Mouse (Mus musculus): ENCODE results near the gene Ankrd13b.
A peak's percentile ranks its signal among the peaks of the same experiment; 100 is the strongest.

Gene Ankrd13b

DNA sequence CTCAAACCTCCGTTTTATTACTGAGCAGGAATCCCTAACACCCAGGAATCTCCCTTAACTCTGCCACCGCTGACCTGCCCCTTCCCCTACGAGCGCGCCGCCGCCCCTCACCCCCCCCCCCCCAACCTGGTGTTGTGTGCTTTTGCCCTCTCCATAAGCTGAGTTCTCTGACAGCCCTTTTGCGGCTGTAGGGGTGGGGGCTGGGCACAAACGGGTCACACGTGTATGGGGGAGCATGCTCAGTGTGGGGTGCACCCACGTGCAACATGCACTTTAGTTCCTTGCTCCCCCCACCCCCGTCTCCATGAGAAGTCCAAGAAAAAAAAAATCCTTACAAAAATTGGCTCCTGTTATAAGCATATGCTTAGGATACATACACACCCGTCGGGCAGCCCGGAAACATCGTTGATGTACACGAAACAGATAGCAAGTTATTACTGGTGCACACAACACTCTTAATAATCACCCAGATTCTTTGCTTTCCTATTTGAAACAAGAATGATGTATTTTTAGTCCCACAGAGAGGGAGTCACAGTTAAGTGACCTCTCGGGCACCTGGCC is 2.9 kb upstream of the Ankrd13b start:
- DNase-seq (ENCODE audit: low spot score in 2 of 2), result peak in 1 of 2 experiments; percentile 64

DNA sequence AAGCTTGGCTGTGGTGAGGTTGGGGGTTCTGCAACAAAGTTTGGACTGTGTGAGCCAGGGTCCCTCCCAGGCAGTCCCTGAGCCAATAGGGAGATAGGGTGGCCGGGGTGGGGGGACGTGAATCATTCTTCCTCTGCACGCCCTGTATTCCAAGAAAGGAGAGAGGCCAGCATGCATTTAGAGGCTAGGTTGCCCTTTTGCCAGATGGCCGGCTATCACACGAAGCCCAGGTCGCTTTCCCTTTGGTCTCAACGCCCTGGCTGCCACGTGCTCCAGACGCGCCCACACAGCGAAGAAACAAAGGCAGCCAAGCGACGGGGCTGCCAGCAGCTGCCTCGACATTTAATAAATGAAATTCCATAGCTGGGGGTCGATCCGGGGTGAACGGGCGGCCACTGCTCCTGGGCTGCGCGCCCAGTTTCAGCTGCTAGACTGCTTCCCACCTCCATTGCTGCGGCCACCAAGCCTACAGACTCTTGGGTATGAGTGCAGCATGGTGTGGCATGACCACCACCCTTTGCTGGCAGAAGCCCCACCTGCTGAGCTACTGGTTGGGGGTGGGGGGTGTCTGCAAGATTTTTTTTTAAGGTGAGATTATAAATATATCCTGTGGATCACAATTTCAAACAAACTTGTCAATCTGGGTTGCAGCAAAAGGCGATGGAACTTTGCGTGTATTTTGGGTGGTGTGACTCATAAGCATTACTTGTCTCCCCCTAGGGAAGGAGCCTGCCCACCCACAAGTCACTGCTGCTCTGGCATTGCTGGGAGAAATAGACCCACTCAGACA is 2.2 kb upstream of the Ankrd13b start:
- peak in 1 of 2 experiments; percentile 75 for DNase-seq (ENCODE audit: low spot score in 2 of 2)

DNA sequence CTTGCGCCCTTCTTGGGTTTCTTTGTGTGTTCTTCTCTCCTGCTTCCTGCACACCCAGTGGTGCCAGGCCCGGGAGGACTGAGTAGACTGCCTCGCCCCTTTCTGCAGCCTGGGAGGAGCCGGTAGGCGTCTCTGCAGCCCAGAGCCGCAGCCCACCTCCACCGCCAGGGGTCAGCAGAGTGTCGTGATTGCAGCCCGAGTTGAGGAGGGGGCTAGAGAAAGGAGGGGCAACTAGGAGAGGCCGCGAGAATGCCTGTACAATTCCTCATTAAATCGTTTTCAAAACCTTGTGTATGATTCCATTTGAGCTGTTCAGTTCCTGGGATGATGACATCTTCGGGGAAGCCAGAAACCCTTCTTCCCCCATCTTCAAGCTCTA is 1.6 kb upstream of the Ankrd13b start:
- peak in 1 of 2 experiments; percentile 86 for DNase-seq (ENCODE audit: low spot score in 2 of 2)

DNA sequence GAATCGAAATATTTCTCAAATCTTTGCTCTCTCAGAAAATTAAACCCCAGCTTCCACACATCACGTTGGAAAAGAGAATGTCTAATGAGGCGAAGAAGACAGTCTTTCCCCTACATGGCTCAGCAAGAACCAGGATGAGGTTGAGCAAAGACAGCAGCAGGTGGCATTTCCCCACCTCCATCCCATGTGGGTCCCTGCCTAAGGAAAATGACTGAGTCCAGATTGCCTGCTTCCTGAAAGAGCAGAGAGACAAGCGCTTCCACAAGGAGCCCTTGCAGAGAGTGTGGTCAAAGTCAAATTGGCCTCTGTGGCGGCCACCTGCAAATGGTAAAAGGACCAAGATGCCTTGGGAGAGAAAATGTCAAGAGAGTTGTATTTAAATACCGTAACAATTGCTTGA is 973 bp upstream of the Ankrd13b start:
- DNase-seq (ENCODE audit: low spot score in 2 of 2), result no peak

DNA sequence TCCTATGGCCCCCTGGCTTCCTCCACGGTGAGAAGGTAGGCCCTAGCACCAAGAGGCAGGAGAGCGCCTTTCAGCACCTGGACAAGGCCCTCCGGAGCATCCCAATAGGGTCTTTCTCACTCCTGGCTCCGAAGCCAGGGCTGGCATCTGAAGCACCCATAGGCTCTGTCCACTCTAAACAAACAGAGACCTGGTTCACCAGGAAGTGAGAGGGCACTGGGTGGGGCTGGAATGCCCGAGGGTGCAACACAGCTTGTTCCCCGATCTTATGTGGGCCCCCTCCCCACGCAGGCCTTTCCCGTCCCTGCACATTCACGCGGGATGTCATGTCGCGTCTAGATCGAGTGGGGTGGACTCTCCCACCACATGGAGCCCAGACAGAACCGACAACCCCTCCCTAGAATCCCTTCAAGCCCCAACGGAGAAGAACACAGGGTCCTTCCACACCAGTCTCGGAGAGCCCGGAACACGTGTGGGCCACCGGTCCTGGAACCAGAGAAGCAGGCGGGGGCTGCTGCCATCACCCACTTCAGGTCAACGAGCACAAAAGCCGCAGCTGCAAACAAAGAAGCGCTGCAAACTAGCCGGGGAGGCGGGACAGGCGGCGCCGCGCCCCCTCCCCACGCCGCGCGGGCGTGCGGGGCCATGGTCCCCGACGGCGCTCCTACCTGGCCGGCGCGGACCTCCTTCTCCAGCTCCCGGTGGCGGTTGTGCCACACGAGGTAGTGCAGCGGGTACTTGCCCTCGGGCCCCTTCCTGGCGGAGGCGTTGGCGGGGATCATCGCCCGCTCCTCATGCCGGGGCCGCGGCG is 502 bp downstream of the Ankrd13b start:
- no peak for DNase-seq (ENCODE audit: low spot score in 2 of 2)

DNA sequence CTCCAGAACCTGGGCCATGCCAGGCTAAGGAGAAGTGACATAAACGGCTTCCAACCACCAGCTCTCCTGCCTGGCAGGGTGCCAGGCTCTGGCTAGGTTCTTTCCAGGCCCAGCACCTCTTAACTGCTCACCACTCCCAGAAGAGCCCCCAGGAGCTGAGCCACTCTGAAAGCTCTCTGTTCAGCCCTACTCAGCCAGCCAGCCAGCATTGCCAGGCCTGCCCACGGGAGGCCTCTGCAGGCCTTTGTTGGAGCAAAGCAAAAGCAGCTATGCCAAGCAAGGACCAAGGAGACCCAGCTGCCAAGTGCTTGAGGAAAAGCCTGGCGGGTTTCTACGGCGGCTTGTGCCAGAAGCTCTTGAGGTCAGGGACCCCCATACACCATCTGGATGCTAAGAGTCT is 2.7 kb downstream of the Ankrd13b start:
- no peak for DNase-seq (ENCODE audit: low spot score in 2 of 2)

DNA sequence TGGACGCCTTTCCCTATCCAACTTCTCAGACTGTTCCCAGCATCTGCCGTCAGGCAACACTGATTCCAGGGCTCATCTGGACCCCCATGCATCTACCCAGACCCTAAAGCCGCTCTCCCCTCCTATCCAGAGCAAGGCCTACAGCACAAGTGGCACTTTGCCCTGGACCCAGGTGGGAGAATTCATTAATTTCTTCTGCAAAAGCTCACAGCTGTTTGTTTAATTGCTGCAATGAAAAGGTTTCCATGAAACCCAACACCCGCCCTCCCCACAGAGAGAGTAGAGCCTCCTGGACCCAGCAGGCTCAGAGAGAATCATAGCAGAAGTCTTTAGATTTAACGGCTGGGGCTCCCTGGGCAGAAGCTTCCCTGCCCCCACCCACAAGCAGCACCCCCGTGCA is 4.2 kb downstream of the Ankrd13b start:
- DNase-seq (ENCODE audit: low spot score in 2 of 2), result no peak

DNA sequence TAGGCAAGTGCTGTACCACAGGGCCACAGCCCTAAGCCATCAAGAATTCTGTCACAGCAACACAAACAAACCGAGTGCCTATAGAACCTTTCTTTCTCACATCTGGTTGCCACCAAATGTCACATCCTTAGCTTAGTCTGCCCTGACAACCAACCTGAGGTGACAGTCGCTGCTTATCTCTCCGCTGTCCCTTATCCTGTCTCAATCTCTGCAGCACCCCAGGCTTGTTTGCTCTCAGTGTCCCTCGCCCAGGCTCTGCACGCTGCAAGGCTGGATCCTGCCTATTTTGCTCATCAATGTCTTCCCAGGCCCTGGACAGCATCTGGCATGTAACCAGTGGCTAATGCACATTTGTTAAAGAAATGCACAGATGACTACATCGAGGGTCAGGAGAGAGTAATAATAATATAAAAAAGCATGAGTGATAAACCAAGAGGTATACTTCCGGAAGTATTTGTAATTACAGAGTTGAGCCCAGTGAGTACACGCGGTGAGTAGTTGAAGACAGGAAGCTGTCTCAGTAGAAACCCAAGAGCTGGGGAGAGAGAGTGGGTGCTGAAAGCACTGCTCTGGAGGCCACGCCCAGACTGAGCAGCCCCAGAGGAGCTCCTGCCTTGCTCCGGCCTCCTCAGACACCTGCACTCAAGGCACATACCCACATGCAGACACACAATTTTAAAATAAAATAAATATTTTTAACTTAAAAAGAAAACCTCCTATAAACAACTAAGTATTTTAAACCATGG is 5.8 kb downstream of the Ankrd13b start:
- no peak for DNase-seq (ENCODE audit: low spot score in 2 of 2)

DNA sequence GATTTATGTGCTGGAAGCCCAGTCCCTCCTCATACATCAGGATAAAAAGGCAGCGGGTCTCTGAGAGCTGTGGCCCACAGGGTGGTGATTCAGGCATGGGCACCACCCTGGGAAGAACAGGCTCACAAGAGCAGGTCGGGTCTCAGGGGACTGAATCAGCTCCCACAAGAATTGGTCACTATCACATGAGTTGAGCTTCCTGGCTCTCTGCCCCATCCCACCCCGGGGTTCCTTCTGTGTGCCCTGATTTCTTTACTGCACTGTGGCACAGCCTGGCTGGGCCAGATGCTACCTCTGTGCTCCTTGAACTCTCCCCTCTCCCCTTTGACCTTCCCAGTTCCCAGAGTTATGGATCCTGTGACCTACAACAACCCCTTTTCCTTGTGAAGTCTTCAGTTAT is 6.4 kb downstream of the Ankrd13b start:
- DNase-seq (ENCODE audit: low spot score in 2 of 2), result no peak

DNA sequence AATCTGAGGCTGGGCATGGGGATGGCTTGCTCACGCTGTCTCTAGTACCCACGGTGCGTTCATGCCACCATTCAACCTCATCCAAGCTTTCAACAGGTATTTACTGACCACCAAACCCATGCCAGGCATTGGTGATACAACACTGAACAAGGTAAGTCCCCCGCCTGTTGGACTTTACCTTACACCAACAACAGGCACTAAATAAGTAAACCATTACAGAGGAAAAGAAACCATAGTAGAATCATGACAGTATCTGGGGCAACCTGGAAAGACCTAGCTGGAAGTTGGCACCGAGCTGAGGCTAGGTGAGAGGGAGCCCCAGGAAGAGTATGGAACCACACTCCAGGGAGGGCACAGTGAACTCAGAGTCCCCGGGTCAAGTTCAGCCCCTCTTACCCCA is 12.6 kb downstream of the Ankrd13b start:
- no peak for DNase-seq (ENCODE audit: low spot score in 2 of 2)

DNA sequence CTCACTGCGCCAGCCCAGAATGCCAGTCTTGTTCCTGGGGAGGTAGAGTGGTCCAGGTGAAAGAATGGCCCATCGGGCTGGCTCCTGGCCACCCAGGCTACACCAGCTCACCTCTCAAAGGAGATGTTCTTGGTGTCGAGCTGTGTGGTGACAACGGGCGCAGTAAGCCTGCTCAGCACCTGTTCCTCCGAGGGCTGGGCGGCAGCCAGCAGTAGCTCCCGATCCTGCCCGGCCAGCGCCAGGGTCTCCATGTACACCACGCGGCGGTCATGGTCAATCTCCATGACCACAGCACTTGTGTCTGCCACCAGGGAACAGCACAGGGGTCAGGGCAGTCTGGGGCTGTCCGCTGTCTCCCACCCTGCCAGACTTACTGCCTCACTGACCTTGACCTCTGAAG is 13.3 kb downstream of the Ankrd13b start:
- no peak for DNase-seq (ENCODE audit: low spot score in 2 of 2)

DNA sequence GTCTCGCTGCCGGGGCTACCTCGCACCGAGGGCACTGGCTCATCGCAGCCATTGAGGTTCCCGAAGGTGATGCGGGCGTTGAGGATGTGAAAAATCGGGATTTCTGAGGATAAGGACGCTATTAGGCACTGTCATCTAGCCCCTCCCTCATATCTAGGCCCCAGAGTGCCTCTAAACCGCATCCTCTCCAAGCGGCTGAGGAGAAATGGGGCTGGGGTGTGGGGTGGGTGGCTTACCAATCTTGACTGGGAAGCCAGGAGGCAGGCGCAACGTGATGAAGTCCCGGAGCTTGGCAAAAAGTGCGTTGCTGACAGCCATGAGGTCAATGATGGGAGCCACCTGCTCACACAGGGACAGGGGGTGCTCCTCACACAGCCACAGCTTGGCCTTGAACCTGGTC is 16.7 kb downstream of the Ankrd13b start:
- DNase-seq (ENCODE audit: low spot score in 2 of 2), result no peak

DNA sequence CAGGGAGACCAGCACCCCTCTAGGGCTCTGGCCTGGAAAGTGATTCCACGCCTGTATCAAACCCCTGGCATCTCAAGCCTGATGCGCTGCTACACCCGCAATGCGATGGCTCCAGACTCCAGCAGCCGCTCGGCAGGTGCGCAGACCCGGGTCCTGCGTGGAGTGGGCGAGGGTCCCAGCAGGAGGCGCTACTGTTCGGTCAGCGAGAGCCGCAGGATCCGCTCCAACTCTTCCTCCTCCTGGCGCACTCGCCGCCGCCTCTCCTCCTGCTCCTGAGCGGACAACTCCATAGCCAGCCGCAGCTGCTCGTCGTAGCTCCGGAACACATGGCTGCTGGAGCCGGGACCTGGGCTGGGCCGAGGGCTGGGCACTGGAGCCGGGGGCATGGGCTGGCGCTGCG is 18.1 kb downstream of the Ankrd13b start:
- no peak for DNase-seq (ENCODE audit: low spot score in 2 of 2)

DNA sequence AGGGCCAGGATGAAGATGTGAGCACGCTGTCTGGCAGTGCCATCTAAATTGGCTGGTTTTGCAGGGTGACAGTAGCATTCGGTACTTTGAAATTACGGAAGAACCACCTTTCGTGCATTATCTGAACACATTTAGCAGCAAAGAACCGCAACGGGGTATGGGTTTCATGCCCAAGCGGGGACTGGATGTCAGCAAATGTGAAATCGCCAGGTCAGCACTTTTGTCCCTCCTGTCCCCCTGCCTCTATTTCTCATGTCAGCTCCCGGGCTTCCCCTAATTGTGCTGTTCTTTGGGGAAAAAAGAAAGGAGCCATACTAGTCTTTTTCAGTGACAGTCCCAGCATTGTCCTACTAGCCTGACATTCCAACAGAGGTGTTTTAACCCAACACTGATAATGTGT is 21.1 kb downstream of the Ankrd13b start:
- DNase-seq (ENCODE audit: low spot score in 2 of 2), result no peak

DNA sequence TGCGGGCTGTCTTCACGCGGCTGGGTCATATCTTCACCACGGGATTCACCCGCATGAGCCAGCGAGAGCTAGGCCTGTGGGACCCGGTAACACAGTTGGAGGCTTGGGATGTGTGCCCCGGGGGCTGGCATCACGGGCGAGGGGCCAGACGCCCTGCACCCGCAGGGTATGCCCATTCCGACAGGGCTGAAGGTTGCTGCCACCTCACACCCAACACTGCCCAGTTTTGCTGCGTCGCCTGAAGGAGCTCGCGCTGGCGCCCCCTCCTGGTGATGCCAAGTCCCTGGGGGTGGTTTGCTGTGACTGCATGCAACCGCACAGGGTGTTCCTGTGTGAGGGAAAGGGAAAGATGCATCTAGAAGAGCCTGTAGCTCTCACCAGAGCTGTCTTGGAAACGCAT is 21.7 kb downstream of the Ankrd13b start:
- DNase-seq (ENCODE audit: low spot score in 2 of 2), result peak in 1 of 2 experiments; percentile 72

DNA sequence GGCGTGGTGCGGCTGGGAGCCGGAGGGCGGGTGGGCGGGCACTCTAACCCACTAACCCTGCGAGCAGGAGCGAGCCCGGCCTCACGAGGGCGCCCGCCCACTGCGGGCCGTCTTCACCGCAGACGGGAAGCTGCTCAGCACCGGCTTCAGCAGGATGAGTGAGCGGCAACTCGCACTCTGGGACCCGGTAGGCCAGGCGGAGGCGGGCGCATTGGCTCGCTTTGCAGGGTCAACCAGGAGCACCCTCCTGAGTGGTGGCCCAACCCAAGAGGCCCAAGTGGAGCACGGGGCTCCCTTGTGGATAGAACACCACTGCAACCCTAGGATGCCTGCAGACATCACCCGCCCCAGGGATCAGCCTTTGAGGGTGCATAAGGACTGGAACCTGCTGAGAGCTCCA is 22.3 kb downstream of the Ankrd13b start:
- peak in 1 of 2 experiments; percentile 69 for DNase-seq (ENCODE audit: low spot score in 2 of 2)

DNA sequence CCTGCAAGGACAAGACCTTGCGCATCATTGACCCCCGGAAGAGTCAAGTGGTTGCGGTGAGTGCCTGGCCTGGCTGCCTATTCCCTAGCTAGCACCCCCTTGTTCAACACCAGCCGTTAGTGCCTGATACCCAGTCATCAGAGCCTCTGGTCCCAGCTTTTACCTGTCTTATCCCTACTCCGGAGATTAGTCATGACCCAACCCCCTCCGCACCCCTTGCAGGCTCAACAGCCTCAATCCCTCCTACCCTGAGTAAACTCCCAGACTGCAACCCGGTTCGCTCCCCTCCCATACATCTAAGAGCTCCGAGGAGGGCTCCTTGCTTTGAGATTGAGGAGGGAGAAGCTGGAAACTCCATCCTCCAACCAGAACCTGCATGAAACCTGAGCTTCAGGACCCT is 22.9 kb downstream of the Ankrd13b start:
- DNase-seq (ENCODE audit: low spot score in 2 of 2), result no peak

DNA sequence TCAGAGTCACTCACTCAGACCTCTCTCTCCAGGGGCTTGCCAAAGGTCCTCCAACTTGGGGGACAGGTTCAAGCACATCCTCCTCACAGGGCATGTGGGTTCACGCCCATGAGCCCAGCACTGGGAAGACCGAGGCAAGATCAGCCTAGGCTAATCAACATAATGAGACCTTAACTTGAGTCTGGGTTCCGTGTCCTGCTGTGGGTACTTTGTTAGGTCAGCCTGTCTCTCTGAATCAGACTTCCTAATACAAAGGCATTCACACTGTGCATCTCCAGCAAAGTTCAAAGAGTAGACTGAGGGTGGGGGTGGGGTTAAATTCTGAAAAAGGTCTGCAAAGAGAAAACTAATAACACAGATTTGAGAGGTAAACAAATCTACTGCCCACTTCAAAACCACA is 24.4 kb downstream of the Ankrd13b start:
- no peak for DNase-seq (ENCODE audit: low spot score in 2 of 2)

DNA sequence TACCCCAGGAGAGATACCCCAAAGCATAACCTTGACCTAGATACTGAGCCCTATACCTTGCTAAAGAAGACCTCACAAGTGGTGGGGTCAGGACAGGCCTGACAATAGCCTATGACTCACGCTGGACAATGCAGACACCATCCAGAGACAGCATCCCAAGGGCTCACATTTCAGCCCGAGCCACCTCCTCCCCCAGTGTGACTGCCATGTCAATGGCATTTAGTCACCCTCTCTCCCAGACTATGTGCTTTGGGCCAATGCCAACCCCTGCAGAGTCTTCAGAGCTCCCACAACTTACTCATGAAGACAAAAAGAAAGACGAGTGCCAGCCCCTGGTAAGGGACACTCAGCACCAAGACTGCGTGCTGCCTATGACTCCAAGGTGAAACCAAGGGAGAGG is 24.8 kb downstream of the Ankrd13b start:
- no peak for DNase-seq (ENCODE audit: low spot score in 2 of 2)

DNA sequence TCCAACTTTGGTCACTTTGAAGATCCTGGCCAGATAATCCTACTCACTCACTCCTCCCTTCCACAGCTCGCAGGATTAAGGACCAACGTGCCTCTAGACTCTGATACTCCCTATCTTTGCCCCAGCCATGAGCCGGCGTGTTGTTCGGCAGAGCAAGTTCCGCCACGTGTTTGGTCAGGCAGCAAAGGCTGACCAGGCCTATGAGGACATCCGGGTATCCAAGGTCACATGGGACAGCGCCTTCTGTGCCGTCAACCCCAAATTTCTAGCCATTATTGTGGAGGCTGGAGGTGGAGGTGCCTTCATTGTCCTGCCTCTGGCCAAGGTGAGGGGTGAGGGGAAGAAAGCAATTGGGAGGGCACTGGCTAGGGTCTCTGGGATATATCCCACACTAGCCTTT is 25.7 kb downstream of the Ankrd13b start:
- no peak for DNase-seq (ENCODE audit: low spot score in 2 of 2)

DNA sequence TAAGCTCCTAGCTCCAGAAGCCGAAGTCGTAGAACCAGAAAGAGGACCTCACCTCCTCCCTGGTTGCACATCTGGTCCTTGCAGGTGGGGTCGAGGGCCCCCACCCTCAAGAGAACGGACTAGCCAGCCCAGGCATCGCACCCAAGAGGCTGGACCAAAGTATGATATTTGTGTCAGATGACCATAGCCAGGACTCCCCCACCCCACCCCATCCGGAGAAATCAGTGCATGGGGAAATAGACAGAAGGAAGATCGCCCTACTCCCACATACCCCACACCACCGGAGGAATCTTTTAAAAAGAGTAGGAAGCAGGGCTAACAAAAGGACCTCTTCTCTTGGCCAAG is 26.4 kb downstream of the Ankrd13b start:
- DNase-seq (ENCODE audit: low spot score in 2 of 2), result no peak
